Mouse (Mus musculus): ENCODE data around the gene Fam240a. TPM values are rescaled to one million over a fixed set of nuclear protein-coding genes. Genes with fewer than 3 reads are reported as not detected.

Gene Fam240a
- total and polyA plus RNA-seq, 3 experiments: not detected

DNA sequence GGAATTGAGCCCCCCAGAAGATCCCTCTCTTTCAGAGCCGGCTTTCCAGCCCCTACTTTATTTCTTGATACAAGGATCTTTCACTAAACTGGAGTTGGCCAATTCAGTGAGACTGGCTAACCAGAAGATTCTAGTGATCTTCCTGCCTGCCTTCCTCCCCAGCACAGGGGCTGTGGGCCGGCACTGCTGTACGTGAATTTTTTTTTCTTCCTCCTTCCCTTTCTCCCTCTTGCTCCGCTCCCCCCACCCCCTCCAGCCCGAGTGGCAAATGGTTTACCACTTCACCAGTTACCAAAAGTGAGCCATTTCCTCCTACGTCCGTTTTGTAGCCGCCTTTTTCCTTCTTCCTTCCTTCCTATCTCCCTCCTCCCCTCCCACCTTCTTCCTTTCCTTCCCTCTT lies 1.2 kb downstream of the Fam240a start:
- no peaks in the 10 kb centered on the region for H3K9me3 ChIP-seq (replicated peaks)
- H3K36me3 ChIP-seq (replicated peaks): no peaks in the 10 kb centered on the region
- TF ChIP-seq POLR2AphosphoS5 (IDR thresholded peaks at IDR 0.05; ENCODE audit: insufficient replicate concordance, low read depth, low read length): no peak
- no peak for TF ChIP-seq CTCF (IDR thresholded peaks at IDR 0.05; ENCODE audit: low read depth, low read length)
- TF ChIP-seq GATA1 (IDR thresholded peaks at IDR 0.05; ENCODE audit: borderline replicate concordance, low read length): no peak
- TF ChIP-seq GATA2 (IDR thresholded peaks at IDR 0.05; ENCODE audit: borderline replicate concordance, low read depth, low read length): no peak
- TF ChIP-seq TAL1 (conservative IDR thresholded peaks at IDR 0.05; ENCODE audit: low read depth, low read length): no peak
- no peaks in the 10 kb centered on the region for H3K4me1 ChIP-seq (ENCODE audit: insufficient read depth, low read depth, low read length)
- DNase-seq (ENCODE audit: low spot score) (no peak), ATAC-seq (ENCODE audit: extremely low read depth, insufficient number of reproducible peaks, low FRiP score, poor library complexity, severe bottlenecking) (no peak)
- H3K27me3 ChIP-seq (ENCODE audit: insufficient read depth, low read length): 0 out of 2 replicates have a peak, but pooled peaks cover 7% of the 10 kb centered on the region
- H3K4me3 ChIP-seq (ENCODE audit: low read depth, low read length): no peak overlapping the region

DNA sequence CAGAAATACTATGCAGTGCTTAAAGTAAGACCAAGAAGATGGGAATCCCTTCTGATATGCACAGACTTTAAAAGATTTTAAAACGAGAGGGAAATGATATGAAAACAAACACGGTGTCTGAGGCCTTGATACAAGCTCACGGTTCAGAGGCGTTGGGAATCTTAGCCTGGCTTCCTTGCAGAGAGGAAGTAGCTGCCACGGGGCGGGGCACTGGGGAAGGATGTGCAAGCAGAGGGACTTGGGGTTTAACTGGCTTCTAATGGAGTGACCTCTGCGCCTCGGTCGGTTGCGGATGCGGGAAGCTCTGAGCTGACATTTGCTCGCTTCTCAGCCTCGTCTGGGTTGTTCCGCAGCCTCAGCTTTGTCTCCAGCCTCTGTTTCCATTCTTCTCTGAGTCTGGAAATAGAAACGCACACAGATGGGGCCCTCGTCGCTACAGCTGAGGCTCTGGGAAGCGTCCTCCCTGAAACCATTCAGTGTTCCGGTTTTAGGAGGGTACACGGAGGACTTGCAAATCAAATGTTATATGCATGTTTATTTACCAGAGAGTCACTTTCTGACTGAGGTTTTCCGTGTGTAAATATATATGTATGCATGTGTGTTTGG lies 1.9 kb downstream of the Fam240a start:
- H3K9me3 ChIP-seq (replicated peaks): no peaks in the 10 kb centered on the region
- ATAC-seq (ENCODE audit: extremely low read depth, insufficient number of reproducible peaks, low FRiP score, poor library complexity, severe bottlenecking): no peak
- TF ChIP-seq POLR2AphosphoS5 (IDR thresholded peaks at IDR 0.05; ENCODE audit: insufficient replicate concordance, low read depth, low read length) (no peak), TAL1 (conservative IDR thresholded peaks at IDR 0.05; ENCODE audit: low read depth, low read length) (no peak), GATA2 (IDR thresholded peaks at IDR 0.05; ENCODE audit: borderline replicate concordance, low read depth, low read length) (no peak), CTCF (IDR thresholded peaks at IDR 0.05; ENCODE audit: low read depth, low read length) (no peak)

DNA sequence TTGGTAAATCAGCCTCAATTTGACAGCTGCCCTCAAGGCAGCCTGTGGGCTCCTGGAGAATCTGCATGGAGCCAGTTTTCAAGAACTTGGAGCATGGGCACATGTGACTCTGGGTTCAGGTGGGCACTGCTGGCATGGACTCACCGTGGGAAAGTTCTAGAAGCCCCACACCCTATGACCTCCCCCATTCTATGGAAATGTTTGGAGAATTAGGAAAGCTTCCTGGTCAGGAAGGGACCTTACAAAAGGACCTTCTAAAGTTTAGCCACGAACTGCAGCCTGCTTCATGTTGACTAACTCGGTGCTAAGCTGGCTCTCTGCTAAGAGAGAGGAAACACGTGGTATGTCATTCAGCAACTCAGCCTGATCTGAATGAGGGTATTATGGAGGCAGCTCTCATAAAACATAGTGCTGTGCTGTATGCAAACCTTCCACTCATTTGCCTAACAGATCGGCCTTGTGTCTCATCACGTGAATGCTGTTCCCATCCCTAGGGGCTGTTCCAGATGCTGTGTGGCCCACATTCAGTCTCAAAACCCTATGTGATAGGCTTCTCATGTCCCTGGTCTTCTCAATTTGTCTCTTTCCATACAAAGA lies 7.2 kb downstream of the Fam240a start:
- Histone ChIP-seq H3K4me3 (ENCODE audit: low read depth, low read length) (no peak overlapping the region), H3K4me1 (ENCODE audit: insufficient read depth, low read depth, low read length) (peaks cover 7% of the 10 kb centered on the region), H3K36me3 (replicated peaks) (no peaks in the 10 kb centered on the region), H3K27me3 (ENCODE audit: insufficient read depth, low read length) (peaks cover 3% of the 10 kb centered on the region; the same call in 1 of the 2 replicates), H3K9me3 (replicated peaks) (no peaks in the 10 kb centered on the region)
- DNase-seq (ENCODE audit: low spot score): no peak
- TF ChIP-seq TAL1 (conservative IDR thresholded peaks at IDR 0.05; ENCODE audit: low read depth, low read length): no peak
- TF ChIP-seq CTCF (IDR thresholded peaks at IDR 0.05; ENCODE audit: low read depth, low read length): no peak
- TF ChIP-seq GATA2 (IDR thresholded peaks at IDR 0.05; ENCODE audit: borderline replicate concordance, low read depth, low read length): no peak
- no peak for TF ChIP-seq GATA1 (IDR thresholded peaks at IDR 0.05; ENCODE audit: borderline replicate concordance, low read length)
- TF ChIP-seq POLR2AphosphoS5 (IDR thresholded peaks at IDR 0.05; ENCODE audit: insufficient replicate concordance, low read depth, low read length): no peak
- ATAC-seq (ENCODE audit: extremely low read depth, insufficient number of reproducible peaks, low FRiP score, poor library complexity, severe bottlenecking): no peak

More for the DNA sequence above, 1.9 kb downstream of the Fam240a start:
- no peaks in the 10 kb centered on the region for H3K4me1 ChIP-seq (ENCODE audit: insufficient read depth, low read depth, low read length)
- H3K36me3 ChIP-seq (replicated peaks): no peaks in the 10 kb centered on the region
- no peak for DNase-seq (ENCODE audit: low spot score)
- H3K4me3 ChIP-seq (ENCODE audit: low read depth, low read length): no peak overlapping the region
- 0 out of 2 replicates have a peak, but pooled peaks cover 5% of the 10 kb centered on the region for H3K27me3 ChIP-seq (ENCODE audit: insufficient read depth, low read length)

DNA sequence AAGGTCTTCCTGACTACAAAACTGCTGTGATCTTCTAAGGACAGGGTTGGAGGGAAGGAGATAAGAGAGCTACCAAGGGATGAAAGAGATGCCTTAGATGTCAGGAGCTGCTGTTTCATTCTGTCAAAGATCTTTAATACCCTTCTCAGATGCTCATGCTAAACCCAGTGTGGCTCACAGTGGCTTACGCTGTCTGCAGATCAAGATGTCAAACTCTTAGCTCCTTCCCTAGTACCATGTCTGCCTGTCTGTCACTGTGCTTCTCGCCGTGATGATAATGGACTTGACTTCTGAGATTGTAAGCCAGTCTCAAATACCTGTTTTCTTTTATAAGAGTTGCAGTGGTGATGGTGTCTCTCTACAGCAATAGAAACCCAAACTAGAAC lies 8.0 kb downstream of the Fam240a start:
- DNase-seq (ENCODE audit: low spot score): no peak
- ATAC-seq (ENCODE audit: extremely low read depth, insufficient number of reproducible peaks, low FRiP score, poor library complexity, severe bottlenecking): no peak
- Histone ChIP-seq H3K4me1 (ENCODE audit: insufficient read depth, low read depth, low read length) (peaks cover 7% of the 10 kb centered on the region), H3K9me3 (replicated peaks) (no peaks in the 10 kb centered on the region), H3K27me3 (ENCODE audit: insufficient read depth, low read length) (peaks cover 3% of the 10 kb centered on the region; the same call in 1 of the 2 replicates), H3K36me3 (replicated peaks) (no peaks in the 10 kb centered on the region), H3K4me3 (ENCODE audit: low read depth, low read length) (no peak overlapping the region)
- TF ChIP-seq CTCF (IDR thresholded peaks at IDR 0.05; ENCODE audit: low read depth, low read length): no peak
- no peak for TF ChIP-seq GATA2 (IDR thresholded peaks at IDR 0.05; ENCODE audit: borderline replicate concordance, low read depth, low read length)
- no peak for TF ChIP-seq GATA1 (IDR thresholded peaks at IDR 0.05; ENCODE audit: borderline replicate concordance, low read length)
- no peak for TF ChIP-seq TAL1 (conservative IDR thresholded peaks at IDR 0.05; ENCODE audit: low read depth, low read length)
- no peak for TF ChIP-seq POLR2AphosphoS5 (IDR thresholded peaks at IDR 0.05; ENCODE audit: insufficient replicate concordance, low read depth, low read length)

DNA sequence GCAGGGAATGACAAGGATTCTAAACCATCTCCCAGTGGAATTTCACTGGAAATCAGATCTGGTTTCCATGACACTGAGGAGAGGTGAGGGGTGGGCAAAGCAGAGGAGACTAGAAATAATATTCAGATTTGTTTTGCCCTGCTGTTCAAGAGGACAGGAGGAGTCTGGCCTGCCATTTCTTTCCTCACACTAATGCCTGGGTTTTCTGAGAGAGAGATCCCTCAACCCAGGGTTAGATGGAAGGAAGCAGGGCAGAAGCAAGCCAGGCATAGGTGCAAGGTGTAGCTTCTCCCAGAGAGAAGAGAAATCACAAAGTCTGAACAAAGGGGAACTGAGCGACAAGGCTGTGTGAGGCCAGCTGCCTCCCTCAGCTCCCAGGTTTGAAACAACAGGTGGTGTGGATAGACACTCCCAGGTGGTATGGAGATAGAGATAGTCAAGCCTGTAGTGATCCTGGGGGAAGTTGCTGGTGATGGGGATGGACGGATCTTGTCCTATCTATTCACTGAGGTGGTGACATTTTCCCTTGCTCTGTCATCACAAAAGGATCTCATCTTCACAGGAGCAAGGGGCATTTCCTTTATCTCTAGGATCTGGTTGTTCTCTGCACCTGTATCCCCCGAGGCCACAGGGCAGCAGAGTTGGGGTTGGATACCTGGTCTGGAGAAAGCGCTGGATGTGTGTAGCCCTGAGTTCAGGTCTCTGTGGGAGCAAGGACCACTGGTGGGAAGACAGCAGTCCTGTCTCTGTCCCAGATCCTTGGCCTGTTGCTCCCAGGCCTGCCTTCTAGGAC lies 8.6 kb downstream of the Fam240a start:
- H3K27me3 ChIP-seq (ENCODE audit: insufficient read depth, low read length): peaks cover 3% of the 10 kb centered on the region; the same call in 1 of the 2 replicates
- peaks cover 7% of the 10 kb centered on the region for H3K4me1 ChIP-seq (ENCODE audit: insufficient read depth, low read depth, low read length)
- H3K9me3 ChIP-seq (replicated peaks): no peaks in the 10 kb centered on the region
- H3K36me3 ChIP-seq (replicated peaks): no peaks in the 10 kb centered on the region
- H3K4me3 ChIP-seq (ENCODE audit: low read depth, low read length): no peak overlapping the region
- no peak for DNase-seq (ENCODE audit: low spot score)
- no peak for TF ChIP-seq GATA2 (IDR thresholded peaks at IDR 0.05; ENCODE audit: borderline replicate concordance, low read depth, low read length)
- no peak for ATAC-seq (ENCODE audit: extremely low read depth, insufficient number of reproducible peaks, low FRiP score, poor library complexity, severe bottlenecking)

DNA sequence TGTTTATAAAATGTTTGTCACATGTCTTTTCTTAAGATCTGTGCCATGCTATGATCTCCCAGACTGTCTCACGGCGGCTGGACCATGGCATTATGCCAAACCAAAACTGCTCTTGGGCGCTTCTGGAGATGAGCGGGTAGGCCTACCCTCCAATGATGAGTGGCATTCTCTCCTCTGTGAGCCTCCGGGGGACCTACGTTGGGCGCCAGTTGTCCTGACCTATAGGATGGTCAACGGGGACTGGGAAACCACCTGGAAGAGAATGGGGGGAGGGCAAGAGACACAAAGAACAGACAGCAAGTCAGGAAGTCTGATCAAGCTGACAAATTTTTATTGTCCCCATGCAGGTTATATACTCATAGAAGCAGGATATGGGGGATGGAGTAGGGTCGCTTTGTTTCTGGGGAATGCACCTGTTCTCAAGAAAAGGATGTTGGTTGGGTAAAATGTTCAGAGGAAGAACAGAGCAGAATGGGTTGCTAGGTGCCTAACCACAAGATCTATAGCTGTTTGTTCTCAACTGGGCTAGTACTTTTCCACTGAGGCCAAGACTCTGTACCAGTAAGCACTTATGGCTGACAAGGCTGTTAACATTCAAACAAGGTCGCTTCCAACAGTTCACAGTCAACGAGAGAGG lies 9.3 kb downstream of the Fam240a start:
- DNase-seq (ENCODE audit: low spot score) (no peak), ATAC-seq (ENCODE audit: extremely low read depth, insufficient number of reproducible peaks, low FRiP score, poor library complexity, severe bottlenecking) (no peak)
- Histone ChIP-seq H3K9me3 (replicated peaks) (no peaks in the 10 kb centered on the region), H3K4me1 (ENCODE audit: insufficient read depth, low read depth, low read length) (peaks cover 7% of the 10 kb centered on the region), H3K36me3 (replicated peaks) (no peaks in the 10 kb centered on the region), H3K4me3 (ENCODE audit: low read depth, low read length) (no peak overlapping the region), H3K27me3 (ENCODE audit: insufficient read depth, low read length) (peaks cover under 1% of the 10 kb centered on the region; the same call in 1 of the 2 replicates)
- no peak for TF ChIP-seq CTCF (IDR thresholded peaks at IDR 0.05; ENCODE audit: low read depth, low read length)
- no peak for TF ChIP-seq GATA1 (IDR thresholded peaks at IDR 0.05; ENCODE audit: borderline replicate concordance, low read length)
- no peak for TF ChIP-seq TAL1 (conservative IDR thresholded peaks at IDR 0.05; ENCODE audit: low read depth, low read length)
- TF ChIP-seq POLR2AphosphoS5 (IDR thresholded peaks at IDR 0.05; ENCODE audit: insufficient replicate concordance, low read depth, low read length): no peak
- no peak for TF ChIP-seq GATA2 (IDR thresholded peaks at IDR 0.05; ENCODE audit: borderline replicate concordance, low read depth, low read length)
